Mouse (Mus musculus) cerebellum, adult (tissue): ENCODE measurements around the gene Tas2r130.
"Not testable (repeated sequence)": the region's sequence is repeated elsewhere in the genome, so short reads cannot be mapped to it uniquely, and the experiment has no call there.

ENCODE experiments used
- ATAC-seq: cut with Nextera tagmentation; 2 replicates; pipeline ENCODE4 v1.9.2; 2017; ENCODE audit warnings: mild to moderate bottlenecking, moderate library complexity, mixed read lengths; ENCODE audit not compliant: insufficient number of reproducible peaks, low FRiP score, low TSS enrichment

Gene Tas2r130

GRCm38 (mm10) chr6:131630812-131631211 lies at the start of gene Tas2r130:
Tas2r130 (minus strand) TSS chr6:131630912.
- no peak for ATAC-seq

DNA sequence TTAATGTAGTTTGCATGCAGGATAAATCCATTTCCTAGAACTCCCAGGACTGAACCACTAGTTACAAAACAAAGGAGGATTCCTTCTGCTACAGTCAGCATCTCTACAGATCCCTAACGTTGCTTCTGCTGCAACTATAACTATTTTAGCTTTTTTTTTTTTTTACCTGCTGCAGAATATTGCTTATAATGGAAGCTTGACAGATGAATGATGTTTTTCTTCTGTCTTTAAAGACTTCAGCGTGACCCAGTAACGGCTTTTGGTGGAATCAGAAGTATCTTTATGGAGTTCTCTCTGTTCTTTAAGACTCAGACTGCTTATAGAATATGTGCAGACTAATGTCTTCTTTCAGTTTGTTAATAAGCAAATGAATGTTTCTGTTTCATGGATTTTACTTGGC lies 48.1 kb upstream of the Tas2r130 start, which contains the start of gene Tas2r106:
Tas2r106 (minus strand) TSS at position 101 of the 400 bp plus-strand sequence.
- ATAC-seq, result no peak

DNA sequence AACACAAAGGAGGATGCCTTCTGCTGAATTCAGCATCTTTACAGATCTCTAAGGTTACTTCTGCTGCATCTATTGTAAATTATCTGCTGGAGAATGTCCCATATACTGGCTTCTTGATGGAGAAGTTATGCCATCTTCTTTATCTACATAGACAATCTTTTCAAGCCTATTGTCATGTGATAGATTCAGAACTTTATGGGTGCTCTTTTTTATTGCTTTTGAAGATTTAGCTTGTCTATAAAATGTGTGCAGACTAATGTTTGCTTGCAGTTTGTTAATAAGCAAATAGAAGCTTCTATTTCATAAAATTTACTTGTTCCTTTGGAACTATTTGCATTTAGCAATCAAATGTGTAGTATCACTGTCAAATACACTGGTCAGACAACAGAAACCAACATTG lies 29.3 kb upstream of the Tas2r130 start, which contains the start of gene Tas2r107:
Tas2r107 (minus strand) TSS at position 101 of the 400 bp plus-strand sequence.
- ATAC-seq, result no peak

DNA sequence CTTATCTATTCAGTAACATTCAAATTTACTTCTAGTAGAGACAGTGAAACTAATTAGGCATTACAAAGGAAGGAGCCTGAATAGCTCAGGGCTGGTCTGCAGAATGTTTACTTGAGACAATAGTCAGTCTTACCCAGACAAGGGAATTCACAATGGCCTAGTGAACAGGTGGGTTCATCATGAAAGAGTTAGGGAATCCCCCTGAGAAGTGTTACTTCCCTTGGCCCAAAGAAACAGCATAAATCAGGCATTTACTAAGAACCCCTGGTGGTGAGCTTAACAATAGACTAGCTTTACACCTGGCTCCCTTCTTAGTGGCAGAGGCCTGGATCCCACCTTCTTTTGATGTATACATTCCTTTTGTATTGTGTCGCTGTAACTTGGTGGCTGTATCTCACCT lies 20.8 kb downstream of the Tas2r130 start:
- ATAC-seq, result not testable (repeated sequence)

DNA sequence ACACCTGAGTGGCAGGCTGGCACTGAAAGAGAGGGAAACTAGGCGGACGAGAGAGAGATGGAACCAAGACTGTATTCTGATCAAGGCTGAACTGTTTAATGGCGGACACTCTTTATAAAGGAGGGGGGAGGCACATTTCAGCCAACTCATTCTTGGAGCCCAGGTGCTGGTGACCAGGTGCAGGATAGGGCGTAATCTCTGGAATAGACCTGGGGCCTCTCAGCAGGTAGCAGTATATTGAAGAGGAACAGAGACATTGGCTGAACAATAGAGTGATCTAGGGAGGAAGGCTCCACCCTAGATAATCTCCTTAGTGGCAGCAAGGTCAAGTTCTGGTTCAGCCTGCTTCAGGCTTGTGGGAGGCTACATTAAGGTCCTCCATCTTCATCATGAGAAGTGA lies 25.9 kb downstream of the Tas2r130 start:
- ATAC-seq, result no peak
